Mouse (Mus musculus) testis, postnatal 14 days (tissue): ENCODE data around the gene Rabep1.
"Not testable (repeated sequence)": the region's sequence is repeated elsewhere in the genome, so short reads cannot be mapped to it uniquely, and the experiment has no call there.

Source experiments
- DNase-seq: peaks from one replicate; pipeline ENCODE4 v3.0.0; 2021; ENCODE audit warnings: low spot score

Gene Rabep1

DNA sequence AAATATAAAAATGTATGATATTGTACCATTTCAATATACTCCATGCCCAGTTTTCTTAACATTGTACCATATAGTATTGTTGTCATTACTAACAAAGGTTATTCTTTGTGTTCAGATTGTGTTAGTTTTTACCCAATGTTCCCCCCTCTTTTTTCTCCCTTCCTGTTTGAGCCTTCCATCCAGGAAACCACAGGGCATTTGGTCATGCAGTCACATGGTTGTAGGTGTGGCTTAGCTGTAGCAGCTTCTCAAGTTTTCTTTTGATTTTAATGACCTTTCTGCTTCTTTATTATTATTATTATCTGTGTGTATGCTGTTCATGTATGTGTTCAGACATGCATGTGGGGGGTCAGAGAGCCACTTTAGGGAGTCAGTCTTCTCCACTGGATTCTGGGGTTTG is 47.0 kb downstream of the Rabep1 start:
- DNase-seq = no peak

DNA sequence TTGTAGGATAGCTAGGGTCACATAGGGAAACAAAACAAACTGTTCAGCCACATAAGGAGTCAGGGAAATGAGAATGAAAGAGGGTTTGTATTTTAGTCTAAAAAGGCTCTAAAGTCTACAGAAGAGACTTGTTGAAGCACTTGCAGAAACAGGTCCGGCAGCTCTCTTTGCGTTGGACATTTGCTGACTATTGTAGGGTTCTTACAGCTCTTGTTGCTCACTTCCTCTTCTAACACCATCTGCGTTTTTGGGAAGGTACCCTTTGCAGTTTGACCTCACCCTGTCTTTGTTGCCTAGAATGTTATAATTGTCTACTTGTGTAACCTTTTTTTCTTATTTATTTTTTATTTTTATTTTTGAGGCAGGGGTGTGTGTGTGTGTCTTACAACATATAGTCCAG is 53.1 kb downstream of the Rabep1 start:
- no peak for DNase-seq

DNA sequence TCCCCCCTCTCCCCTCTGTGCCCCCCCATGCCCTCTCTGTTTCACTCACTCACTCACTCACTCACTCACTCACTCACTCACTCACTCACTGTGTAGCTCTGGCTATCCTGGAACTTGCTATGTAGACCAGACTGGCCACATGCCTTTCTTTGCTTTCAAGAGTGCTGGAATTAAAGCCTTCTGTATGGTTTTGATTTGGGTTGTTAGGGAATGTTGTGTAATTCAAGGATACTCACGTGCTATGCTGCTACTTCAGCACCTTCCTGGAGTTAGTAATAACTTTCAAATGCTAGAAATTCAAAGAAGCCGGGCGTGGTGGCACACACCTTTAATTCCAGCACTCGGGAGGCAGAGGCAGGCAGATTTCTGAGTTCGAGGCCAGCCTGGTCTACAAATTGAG is 53.6 kb downstream of the Rabep1 start:
- DNase-seq = not testable (repeated sequence)

DNA sequence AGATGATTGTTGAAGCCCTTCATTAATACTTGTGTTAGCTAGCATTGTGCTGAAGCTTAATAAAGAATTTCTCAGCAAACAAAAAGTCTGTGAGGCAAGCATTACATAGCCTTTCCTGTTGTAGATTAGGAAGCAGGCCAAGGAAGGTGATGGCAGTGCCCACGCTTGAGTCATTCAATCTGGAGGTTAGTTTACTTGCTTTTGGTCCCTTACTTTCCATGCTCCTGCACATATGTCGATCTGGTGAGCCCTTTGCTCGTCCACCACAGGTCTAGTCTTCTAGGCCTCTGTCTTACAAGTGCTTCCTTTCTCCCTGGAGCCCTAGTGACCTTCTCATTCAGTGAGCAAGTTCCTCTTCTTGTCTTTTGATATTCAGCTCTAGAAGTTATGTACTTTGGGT is 62.1 kb downstream of the Rabep1 start:
- DNase-seq = no peak

DNA sequence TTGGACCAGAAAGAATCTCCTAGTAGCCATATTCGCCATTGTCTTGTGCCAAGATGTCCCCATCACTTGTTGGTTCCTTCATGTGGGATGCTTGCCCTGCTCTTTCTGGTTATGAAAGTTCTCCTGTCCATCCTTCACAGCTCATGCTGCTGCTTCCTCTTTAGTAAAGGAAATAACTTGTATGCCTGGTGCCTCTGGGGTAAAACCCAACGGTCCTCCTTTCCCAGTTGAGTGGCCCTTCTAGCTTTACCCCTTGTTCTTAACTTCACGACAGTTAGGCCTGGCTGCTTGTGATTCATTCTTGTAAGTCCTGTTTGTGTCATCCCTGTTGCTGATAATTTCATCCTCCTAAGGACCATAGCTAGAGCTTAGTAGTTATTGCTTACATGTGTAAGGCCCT is 66.7 kb downstream of the Rabep1 start:
- no peak for DNase-seq

DNA sequence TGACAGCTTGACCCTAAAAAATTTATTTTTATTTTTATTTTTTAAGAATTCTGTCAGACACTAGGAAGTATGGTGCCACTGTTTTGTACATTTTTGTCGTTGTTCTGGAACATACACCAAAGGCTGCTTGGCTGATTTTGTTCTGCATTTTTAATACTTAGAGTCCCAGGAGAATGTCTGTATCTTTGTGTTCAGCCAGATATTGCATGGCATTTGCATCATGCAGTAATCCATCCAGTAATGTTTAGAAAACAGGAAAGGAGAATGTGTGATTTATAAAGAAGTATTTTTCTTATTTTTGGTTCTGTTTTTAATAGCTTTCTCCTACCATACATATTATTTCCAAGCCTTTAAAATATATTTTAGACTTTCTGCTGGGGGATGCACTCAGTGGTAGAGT is 67.3 kb downstream of the Rabep1 start:
- no peak for DNase-seq

DNA sequence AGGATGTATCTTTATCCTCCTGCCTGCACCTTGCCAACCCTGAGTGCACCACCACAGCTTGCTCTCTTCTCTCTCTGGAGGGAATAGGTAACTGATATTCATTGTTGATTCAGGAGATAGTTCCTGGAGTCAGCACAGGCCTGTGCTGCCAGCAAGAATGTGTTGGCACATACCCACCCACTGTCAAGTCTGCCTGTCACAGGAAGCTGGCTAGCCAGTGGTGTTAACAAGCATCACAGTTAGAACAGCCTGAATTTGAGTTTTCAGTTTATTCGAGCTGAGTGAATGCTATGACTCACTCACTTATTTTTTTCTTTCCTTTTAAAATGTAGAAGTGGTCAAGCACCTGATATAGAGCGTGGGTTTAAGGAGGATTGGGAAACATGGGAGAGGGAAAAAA is 73.3 kb downstream of the Rabep1 start:
- DNase-seq = no peak

DNA sequence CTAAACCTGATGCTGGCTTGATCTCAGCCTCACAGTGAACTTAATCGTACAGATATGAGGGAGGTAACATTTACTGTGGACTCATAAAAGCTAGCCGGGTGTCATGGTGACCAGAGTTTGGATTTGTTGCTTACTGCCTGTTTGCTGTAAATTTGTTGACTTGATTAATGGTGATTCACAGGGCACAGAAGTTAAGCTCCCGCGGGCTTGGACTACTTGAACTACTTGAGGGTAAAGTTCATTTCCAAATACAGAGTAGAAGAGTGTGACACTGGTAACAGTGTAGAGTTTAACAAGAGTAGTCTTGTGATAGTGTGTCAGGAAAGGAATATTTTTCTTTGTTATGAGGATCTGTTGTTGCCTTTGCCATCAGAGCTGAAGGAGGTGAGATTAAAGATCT is 74.9 kb downstream of the Rabep1 start:
- no peak for DNase-seq

DNA sequence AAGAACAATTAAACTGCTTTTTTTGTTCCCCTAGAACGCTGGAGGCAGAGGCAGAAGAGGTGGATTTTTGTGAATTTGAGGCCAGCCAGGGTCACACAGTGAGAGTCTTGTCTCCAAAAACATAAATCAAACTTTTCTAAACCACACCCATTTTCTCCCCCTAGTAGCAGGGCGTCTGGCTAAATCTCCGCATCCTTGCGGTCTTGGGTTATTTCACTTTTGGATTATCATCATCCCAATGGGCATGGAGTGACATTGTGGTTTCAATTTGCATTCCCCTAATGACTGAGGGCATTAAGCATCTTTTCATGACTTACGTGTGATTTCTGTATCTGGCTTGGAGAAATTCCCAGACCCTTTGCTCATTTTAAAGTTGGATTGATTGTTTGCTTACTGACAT is 86.9 kb downstream of the Rabep1 start:
- no peak for DNase-seq

DNA sequence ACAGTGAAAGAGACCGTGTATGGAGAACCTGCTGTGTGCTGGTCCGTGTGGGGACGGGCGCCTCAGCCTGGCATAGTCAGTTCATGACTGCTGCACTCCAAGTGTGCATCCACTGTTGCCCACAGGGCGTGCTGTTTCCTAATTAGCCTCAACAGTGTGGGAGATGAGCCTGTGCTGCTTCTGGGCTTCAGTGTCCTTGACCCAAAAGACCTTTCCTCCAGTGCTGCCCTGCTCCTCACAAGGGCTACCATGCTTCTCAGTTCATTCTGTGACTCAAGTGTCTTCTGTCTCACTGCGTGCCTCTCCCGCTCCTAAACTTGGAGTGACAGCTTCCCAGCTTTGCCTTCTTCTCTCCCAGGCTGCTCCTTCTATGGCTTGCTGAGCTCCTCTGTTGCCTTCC is 90.7 kb downstream of the Rabep1 start:
- DNase-seq = no peak

DNA sequence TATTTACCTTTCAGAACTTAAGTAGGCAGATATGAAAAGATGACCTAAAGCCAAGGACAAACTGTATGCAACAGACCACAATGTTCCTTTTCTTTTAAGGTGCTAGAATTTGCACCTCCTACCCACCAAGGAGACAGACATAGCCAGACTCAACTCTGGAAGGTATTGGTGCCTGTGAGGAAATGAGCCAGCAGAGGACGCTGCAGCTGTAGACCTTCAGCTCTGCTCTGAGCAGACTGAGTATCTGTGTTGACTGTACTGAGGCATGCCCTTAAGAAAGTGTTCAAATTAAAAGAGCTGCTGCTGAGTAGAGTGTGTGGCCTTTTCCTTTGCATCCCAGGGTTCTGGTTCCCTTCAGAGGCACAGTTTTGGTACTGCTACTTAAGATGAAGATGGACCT is 98.0 kb downstream of the Rabep1 start:
- DNase-seq = no peak

DNA sequence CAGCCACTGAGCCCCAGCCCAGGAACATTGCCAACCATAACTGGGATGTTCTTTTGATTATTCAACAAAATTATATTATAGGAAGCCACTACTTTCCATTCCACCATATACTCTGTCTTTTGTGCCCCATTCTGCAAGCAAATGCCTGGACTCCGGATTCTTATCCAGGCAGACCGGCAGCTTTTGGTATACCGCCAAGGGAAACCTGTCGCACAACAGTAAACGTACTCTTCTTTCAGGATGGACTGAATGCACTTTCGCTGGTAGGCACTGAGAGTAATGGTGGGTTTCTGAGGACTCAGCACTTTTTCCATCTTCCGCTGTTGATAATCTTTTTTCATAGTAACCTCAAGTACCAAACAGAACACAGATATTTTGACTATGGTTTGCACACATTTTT is 99.1 kb downstream of the Rabep1 start:
- DNase-seq = no peak

DNA sequence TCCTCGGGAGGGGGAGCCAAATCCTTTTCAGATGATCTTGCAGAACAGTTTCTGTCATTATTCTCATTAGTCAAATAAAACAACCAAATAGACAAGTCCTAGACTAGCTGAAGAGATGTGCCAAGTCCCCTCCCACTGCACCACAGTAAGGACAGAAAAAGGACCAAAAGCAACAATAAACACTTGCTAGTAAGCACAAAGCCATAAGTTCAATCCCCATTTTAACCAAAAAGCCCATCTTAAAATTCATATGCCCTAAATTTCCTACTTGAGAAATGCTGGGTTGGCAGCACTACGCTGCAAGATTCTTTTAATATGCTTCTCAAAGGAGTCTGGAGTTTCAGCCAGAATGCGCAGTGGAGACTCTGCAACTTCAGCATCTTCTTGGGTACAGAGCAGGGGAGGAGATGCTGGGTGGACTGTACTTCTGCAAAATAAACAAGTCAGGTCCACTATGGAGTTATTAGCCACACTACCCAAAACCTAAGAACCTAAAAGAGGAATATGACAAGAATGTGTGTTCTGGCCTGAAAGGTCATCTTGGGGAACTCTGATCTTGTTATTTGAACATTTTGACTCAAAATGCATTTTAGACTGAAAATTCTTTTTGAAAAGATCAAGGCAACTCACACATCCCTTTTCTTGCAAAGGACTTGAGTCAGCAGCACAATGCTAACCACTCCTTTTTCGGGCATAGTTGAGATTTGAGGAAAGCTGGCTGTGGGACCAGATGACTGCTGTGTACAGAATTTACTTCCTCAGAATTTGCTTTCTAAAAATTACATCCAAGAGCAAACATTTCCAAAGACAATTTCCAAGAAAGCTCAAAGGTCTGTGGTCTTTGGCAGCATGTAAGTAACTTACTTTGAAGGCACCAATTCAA is 100.6 kb downstream of the Rabep1 start:
- DNase-seq = no peak

DNA sequence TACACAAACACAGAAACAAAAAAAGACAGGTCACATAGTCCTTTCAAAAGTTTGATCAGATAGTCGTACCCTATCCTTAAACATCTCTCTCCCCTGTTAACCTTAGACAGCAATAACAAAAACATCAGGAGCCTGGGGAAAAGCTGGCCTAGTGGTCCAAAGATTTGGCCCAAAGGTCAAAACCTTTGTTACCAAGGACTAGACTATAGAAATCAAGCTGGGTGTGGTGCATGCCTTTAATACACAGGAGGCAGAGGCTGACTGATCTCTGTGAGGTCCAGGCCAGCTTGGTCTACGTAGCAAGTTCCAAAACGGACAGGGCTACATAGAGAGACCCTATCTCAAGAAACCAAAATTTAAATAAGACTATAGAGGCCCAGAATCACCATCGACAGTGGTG is 110.1 kb downstream of the Rabep1 start:
- DNase-seq = no peak

DNA sequence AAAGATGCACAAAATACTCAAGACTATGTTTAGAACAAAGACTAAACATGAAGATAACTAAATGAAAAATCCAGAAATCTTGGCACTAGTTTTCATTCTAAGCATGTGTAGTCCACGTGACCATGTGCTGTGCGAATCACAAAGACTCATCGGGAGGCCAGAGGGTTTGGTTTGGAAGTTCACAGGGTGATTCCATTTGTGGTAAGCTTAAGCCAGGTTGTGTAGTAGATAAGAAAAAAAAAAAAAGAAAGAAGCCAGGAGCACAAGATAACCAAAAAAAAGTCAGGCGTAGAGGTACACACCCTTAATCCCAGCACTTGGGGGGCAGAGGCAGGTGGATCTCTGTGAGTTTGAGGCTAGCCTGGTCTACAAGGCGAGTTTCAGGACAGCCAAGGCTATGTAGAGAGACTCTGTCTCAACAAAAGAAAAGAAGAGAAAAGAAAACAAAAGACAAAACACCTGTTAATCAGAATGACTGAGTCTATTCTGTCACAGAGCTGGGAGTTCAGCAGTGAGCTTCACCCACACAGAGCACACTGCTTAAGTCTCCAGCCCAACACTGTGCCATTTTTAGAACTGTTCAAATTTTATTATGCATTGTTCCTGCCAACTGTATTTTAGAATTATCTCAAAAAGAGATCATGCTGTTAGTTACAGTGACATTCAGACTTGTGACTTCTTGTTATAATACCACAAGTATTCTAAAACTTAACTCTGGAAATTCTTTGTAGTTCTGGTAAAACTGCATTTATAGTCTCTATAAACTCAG is 116.4 kb downstream of the Rabep1 start:
- DNase-seq = no peak

DNA sequence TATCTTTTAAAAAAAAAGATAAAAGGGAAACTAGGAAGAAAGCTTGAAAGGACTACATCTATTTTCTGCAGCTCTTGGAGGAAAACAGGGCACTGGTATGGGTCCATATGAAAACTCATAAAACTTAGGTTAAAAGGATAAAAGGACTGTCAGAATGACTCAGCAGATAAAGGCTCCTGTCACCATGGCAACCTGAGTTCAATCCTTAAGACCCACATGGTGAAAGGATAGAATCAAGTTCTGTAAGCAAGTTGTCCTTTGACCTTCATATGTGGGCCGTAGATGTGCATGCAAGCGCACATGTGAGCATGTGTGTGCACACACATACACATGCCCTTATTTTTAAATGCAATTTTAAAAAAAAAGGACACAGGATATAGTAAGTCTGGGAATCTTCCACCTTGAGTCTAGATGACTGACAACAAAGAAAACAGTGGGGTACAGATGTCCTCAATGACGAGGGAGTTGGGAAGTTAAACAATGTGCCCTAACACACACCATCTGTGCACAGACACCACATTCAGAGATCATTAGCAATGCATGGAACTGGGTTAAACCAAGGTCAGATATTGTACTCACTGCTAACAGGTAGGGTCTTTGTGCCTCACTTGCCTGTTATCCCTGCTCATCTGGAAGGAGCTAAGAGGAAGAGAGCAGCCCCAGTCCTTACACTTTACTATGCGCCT is 119.8 kb downstream of the Rabep1 start:
- DNase-seq = no peak

DNA sequence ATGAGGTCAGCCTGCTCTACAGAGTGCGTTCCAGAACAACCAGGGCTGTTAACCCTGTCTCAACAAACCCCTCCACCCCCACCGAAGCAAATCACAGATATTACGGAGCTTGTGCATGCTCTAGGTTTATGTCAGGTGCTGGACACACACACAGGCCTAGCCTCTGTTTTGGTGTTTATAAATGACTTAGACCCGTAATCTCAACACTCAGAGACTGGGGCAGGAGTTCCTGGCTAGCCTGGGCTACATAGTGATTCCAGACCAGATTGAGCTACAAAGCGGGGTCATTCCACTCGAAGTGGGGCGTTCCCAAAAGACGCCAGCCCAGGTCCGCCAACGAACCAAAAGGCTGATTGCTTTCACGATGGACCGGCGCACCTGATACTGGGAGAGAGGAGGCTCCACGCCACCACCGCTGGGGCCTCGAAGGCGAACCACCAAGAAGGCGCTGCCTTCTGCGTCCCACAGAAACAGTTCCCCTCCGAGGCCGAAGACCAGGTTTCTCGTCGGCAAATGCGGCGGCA is 124.8 kb downstream of the Rabep1 start:
- no peak for DNase-seq

DNA sequence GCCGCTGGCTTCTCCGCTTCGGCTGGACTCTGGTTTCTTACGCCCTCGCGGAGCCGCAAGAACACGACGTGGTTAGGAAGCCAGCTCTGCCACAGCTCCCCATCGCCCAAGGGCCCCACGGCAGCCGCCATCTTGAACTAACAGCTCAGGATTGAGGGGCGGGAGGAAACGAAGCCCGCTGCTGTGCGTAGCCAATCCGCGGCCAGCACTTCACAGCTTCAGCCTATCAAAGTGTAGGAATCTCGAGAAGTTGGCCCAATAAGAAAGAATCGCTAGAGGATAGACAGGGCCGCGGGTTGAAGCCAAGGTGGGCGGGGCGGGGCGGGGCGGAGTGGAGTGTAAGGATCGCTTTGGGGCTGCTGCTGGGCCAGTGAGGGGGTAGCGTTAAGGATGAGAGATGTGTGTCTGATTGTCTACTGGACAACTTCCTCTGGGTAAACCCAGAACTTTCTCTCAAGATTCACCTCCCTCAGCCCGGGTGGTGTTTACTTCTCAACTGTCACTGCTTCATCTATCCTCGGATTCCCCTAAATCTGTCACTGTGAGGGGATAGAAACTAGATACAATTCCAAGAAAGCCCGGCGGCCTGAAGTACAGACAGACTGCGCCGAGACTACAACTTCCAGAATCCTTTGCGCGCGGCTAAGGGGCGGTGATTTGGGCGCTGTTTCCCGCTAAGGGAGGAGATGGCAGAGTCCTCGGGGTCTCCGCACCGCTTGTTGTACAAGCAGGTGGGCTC is 125.4 kb downstream of the Rabep1 start, which contains the start of the genes Nup88 and Rpain:
Gene Nup88, minus strand, starts transcription at position 153 of the 739 bp plus-strand sequence.
Gene Rpain, plus strand, starts transcription at position 393 of the 739 bp plus-strand sequence.
- peak; percentile 97 for DNase-seq

DNA sequence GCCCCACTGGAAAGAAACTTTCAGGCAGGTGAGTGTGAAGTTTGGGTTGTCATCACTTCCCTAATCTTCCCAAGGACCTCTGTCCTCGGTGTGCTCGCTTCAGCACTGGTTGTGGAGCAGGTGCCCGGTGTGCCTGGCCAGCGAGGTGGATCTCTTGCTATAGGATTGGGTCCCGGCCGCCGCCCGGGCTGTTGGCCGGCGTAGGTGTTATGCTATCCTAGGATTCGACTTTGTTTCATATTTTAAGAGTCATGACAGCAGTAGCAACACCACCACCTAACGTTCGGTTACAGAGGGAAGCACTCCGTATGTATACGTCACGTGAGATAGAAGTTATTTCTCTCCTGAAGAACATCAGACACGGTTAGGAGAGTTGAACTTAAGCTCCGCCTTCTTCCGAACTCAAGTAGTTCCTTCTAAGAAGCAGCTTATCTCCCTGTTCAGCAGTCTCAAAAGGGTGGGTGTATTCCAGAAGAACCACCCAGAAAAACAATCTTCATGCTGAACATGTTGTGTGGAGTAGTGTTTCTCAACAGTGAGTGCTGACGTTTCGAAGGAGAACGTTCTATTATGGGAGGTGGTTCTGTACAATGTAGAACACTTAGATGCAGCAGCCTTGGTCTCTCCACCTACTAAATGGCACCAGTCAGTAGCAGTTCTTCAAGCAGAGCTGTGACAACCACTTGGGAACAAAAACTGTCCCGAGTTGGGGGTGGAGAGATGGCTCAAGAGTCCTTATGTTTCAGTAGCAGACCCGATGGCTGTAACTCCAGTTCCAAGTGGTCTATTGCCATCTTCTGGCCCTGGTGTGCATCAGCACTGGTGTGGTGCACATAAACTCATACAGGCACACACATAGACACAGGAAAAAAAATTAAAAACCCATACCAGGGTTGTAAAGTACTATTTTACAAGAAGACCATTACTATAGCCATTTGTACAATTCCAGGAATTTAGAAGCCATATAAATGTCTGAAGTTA is 126.3 kb downstream of the Rabep1 start:
- DNase-seq = no peak

DNA sequence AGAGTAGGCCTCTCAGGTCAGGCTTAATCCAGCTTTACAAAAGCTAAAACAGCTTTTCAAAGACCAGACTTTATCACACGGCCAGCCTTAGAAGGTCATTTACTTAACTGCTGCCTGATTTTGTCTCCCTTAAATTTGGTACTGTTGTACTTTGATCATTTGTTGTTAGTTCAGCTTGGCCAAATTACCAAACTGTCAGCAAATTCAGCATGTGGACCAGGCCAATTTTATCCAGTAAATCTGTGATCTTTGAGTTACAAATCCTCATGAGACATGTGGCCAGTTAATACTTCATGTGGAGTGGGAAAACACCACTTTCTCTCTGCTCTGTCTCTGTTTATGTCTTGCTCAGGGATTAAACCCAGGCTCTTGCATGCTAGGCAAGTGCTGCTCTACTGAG is 128.0 kb downstream of the Rabep1 start:
- DNase-seq = no peak

DNA sequence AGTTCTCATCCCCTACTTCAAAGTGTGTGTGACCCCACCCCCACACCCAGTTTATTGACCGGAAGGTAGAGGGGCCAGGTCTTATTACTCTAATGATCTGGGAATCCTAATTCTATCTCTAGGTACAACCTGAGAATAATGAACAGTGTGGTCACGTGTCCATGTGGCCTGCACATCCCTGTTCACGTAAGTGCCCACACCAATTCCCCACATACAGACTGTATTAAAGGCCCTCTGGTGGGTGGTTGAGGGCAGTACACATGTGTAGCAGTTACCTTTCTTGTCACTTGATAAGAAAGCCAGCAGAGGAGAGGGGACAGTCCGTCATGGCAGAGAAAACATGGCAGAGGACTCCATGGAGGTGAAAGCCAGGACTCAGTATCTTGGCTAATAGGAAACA is 129.4 kb downstream of the Rabep1 start:
- DNase-seq = no peak
